13 mouse cellular contexts compared by ENCODE assay signal in the genomic region with DNA sequence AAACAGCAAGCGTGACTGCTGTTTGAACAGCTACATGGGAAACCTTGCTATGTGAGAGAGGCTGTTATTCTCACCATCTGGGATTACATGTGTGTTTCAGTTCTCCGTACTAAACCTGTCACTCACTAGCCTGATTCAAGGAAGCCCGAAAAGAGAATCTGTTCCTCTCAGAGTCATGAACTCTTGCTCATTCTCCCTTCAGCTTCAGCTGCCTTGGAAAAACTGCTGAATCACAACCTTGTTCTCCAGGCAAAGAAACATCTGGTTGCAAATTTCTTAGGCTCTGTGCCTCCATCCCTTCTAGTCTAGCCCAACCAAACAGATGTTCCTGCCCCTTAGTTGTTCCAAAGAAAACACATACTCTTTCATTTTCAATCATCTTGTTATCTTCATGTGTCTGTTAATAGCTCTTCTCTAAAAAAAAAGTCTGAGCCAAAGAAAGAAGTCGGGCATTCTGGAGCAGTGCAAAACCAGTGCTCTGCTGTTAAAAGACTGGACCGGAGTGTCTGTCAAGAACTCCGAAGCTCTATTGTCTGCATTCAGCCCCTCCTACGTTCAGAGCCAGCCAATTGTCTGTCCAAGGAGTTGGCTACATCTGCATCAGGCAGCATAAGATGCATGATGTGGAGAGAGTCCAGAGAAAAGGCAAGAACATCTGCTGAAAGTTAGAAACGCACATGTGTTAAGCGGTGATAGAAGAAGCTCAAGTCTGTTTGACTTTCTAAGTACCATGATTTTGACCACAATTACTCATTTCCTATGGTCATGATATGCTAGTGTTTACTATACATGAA.
DNase-seq lines count a peak whose midpoint lies in the region; ATAC-seq and TF ChIP-seq lines count a peak whose summit lies in the region.
"Had no signal": no experiment of that assay in that cellular context is flagged by ENCODE, and none has a peak within 500 bp of the region (broad histone marks: within the 10 kb centered on the region; RNA-seq: fewer than 3 reads in every experiment).

No protein-coding gene starts in this region.

- H3K36me3 ChIP-seq in hindbrain, embryonic 11.5 days (ENCODE audit: control insufficient read depth, insufficient read depth, low read length) = no peaks in the 10 kb centered on the region
- no peaks in the 10 kb centered on the region for H3K36me3 ChIP-seq in hindbrain, embryonic 13.5 days
- H3K36me3 ChIP-seq in lung, postnatal 0 days (ENCODE audit: insufficient read depth, low read length) = no peaks in the 10 kb centered on the region
- H3K36me3 ChIP-seq: liver, embryonic 13.5 days; midbrain, embryonic 10.5 days; neural tube, embryonic 12.5 days; stomach, embryonic 15.5 days had no signal

- peak; percentile 31 for DNase-seq in embryo, embryonic 11 days
- no peak for DNase-seq in embryo, embryonic 10 days (ENCODE audit: low spot score)
- DNase-seq in hindbrain, embryonic 11.5 days (ENCODE audit: low spot score) = peak; percentile 18
- peak; percentile 9 for DNase-seq in lung, postnatal 0 days (ENCODE audit: low spot score)
- DNase-seq in lung, postnatal 25 days (ENCODE audit: low spot score) = no peak
- DNase-seq in mesoderm, embryonic 11.5 days (ENCODE audit: low read depth, low spot score) = peak; percentile 43
- no peak for DNase-seq in adrenal gland, adult 8-10 months
- DNase-seq: kidney, postnatal 14 days; liver, embryonic 13.5 days had no signal

- WGBS in hindbrain, embryonic 11.5 days = 55% methylated on average over 9 of the region's 9 CpGs
- WGBS in hindbrain, embryonic 13.5 days = 51% methylated on average over 9 of the region's 9 CpGs
- WGBS in lung, postnatal 0 days = 46% methylated on average over 9 of the region's 9 CpGs

- no peaks in the 10 kb centered on the region for H3K9me3 ChIP-seq in hindbrain, embryonic 11.5 days (ENCODE audit: control insufficient read depth, low read length)
- no peaks in the 10 kb centered on the region for H3K9me3 ChIP-seq in hindbrain, embryonic 13.5 days
- H3K9me3 ChIP-seq in lung, postnatal 0 days (ENCODE audit: low read length) = no peaks in the 10 kb centered on the region
- H3K9me3 ChIP-seq: liver, embryonic 13.5 days; midbrain, embryonic 10.5 days; neural tube, embryonic 12.5 days; stomach, embryonic 15.5 days had no signal

- TF ChIP-seq EP300 in lung, postnatal 0 days (IDR thresholded peaks at IDR 0.05) = no peak

- no peak overlapping the region for H3K4me2 ChIP-seq in hindbrain, embryonic 11.5 days (replicated peaks; ENCODE audit: low read depth, low read length)
- no peak overlapping the region for H3K4me2 ChIP-seq in hindbrain, embryonic 13.5 days
- H3K4me2 ChIP-seq in lung, postnatal 0 days (replicated peaks; ENCODE audit: low read depth, low read length) = no peak overlapping the region
- H3K4me2 ChIP-seq: liver, embryonic 13.5 days; neural tube, embryonic 12.5 days; stomach, embryonic 15.5 days had no signal

- no peaks in the 10 kb centered on the region for H3K4me1 ChIP-seq in hindbrain, embryonic 11.5 days (replicated peaks; ENCODE audit: control insufficient read depth, insufficient read depth, low read length)
- no peaks in the 10 kb centered on the region; the same call in 1 of the 2 replicates for H3K4me1 ChIP-seq in hindbrain, embryonic 13.5 days (replicated peaks)
- H3K4me1 ChIP-seq in lung, postnatal 0 days (ENCODE audit: insufficient read depth, low read depth, low read length) = no peaks in the 10 kb centered on the region
- H3K4me1 ChIP-seq: liver, embryonic 13.5 days; midbrain, embryonic 10.5 days; neural tube, embryonic 12.5 days; stomach, embryonic 15.5 days had no signal

- H3K4me3 ChIP-seq in hindbrain, embryonic 11.5 days (ENCODE audit: low read depth, low read length) = no peak overlapping the region
- no peak overlapping the region for H3K4me3 ChIP-seq in hindbrain, embryonic 13.5 days
- H3K4me3 ChIP-seq in lung, postnatal 0 days (ENCODE audit: low read depth, low read length) = no peak overlapping the region
- H3K4me3 ChIP-seq: liver, embryonic 13.5 days; midbrain, embryonic 10.5 days; neural tube, embryonic 12.5 days; stomach, embryonic 15.5 days had no signal

- no peak overlapping the region for H3K9ac ChIP-seq in hindbrain, embryonic 11.5 days (ENCODE audit: low read depth, low read length)
- H3K9ac ChIP-seq in hindbrain, embryonic 13.5 days = no peak overlapping the region
- no peak overlapping the region for H3K9ac ChIP-seq in lung, postnatal 0 days (replicated peaks; ENCODE audit: low read depth)
- H3K9ac ChIP-seq: liver, embryonic 13.5 days; neural tube, embryonic 12.5 days; stomach, embryonic 15.5 days had no signal

- no peak for TF ChIP-seq CTCF in lung, postnatal 0 days (IDR thresholded peaks at IDR 0.05)

- H3K27me3 ChIP-seq in hindbrain, embryonic 11.5 days (ENCODE audit: control insufficient read depth, insufficient read depth, low read length) = no peaks in the 10 kb centered on the region
- H3K27me3 ChIP-seq in hindbrain, embryonic 13.5 days = no peaks in the 10 kb centered on the region
- H3K27me3 ChIP-seq in lung, postnatal 0 days (replicated peaks; ENCODE audit: insufficient read depth, low read length) = no peaks in the 10 kb centered on the region
- H3K27me3 ChIP-seq: liver, embryonic 13.5 days; neural tube, embryonic 12.5 days; stomach, embryonic 15.5 days had no signal

- H3K27ac ChIP-seq in hindbrain, embryonic 11.5 days (ENCODE audit: low read depth, low read length) = no peak overlapping the region
- H3K27ac ChIP-seq in hindbrain, embryonic 13.5 days = no peak overlapping the region
- no peak overlapping the region for H3K27ac ChIP-seq in lung, postnatal 0 days (ENCODE audit: low read length)
- H3K27ac ChIP-seq: liver, embryonic 13.5 days; midbrain, embryonic 10.5 days; neural tube, embryonic 12.5 days; stomach, embryonic 15.5 days had no signal

- ATAC-seq in hindbrain, embryonic 11.5 days (ENCODE audit: low FRiP score) = no peak
- ATAC-seq in hindbrain, embryonic 13.5 days (ENCODE audit: low FRiP score) = no peak
- ATAC-seq in lung, postnatal 0 days = no peak

Comparison
In these comparisons a context has a peak if more than half of its experiments do, and no peak if none do; other contexts are left out.
1. DNase-seq: peak in embryo, embryonic 11 days (single experiment), hindbrain, embryonic 11.5 days (single experiment), lung, postnatal 0 days (single experiment) and mesoderm, embryonic 11.5 days (single experiment); none in embryo, embryonic 10 days (single experiment), lung, postnatal 25 days (single experiment) and adrenal gland, adult 8-10 months (single experiment).